Mouse (Mus musculus) heart, embryonic 12.5 days (tissue): ENCODE measurements at regions not wholly inside any gene's neighbourhood (a gene's known extent, or its start where the extent isn't known, plus 50 kb on each side); places are given as distances from the start of the nearest gene placed in this dataset.

Source experiments
- ATAC-seq: fragments of 200-750 bp; cut with Nextera tagmentation; 2 replicates; pipeline ENCODE4 v1.8.0; 2017; ENCODE audit warnings: moderate TSS enrichment, moderate library complexity; ENCODE audit not compliant: insufficient number of reproducible peaks, low FRiP score
- H3K27ac ChIP-seq: fragments of 300-500 bp; sonication (generic); 2 replicates; pipeline ENCODE4 v1.5.1; 2016; ENCODE audit warnings: mild to moderate bottlenecking, moderate library complexity; ENCODE audit not compliant: poor library complexity, severe bottlenecking
- H3K27me3 ChIP-seq: fragments of 300-500 bp; sonication (generic); replicated peaks from 2 replicates; pipeline ENCODE4 v1.6.1; 2016; ENCODE audit warnings: mild to moderate bottlenecking, moderate library complexity
- H3K36me3 ChIP-seq: fragments of 300-500 bp; sonication (generic); 2 replicates; pipeline ENCODE4 v1.6.1; 2016; ENCODE audit warnings: mild to moderate bottlenecking, moderate library complexity
- H3K4me1 ChIP-seq: fragments of 300-500 bp; sonication (generic); replicated peaks from 2 replicates; pipeline ENCODE4 v1.6.1; 2016; ENCODE audit warnings: mild to moderate bottlenecking
- H3K4me2 ChIP-seq: fragments of 300-500 bp; sonication (generic); 2 replicates; pipeline ENCODE4 v1.6.1; 2016; ENCODE audit warnings: mild to moderate bottlenecking, moderate library complexity
- H3K4me3 ChIP-seq: fragments of 300-500 bp; sonication (generic); 2 replicates; pipeline ENCODE4 v1.5.1; 2016; ENCODE audit warnings: mild to moderate bottlenecking
- H3K9ac ChIP-seq: fragments of 300-500 bp; sonication (generic); 2 replicates; pipeline ENCODE4 v1.6.1; 2016; ENCODE audit warnings: mild to moderate bottlenecking, moderate library complexity
- H3K9me3 ChIP-seq: fragments of 300-500 bp; sonication (generic); replicated peaks from 2 replicates; pipeline ENCODE4 v1.6.1; 2016; ENCODE audit warnings: mild to moderate bottlenecking, moderate library complexity
- WGBS: fragments of 180-500 bp; shearing (Covaris S2); methylation state at CpG from one replicate; pipeline ENCODE4 v1.1.7; 2016; 5-methylcytosine and 5-hydroxymethylcytosine counted together

DNA sequence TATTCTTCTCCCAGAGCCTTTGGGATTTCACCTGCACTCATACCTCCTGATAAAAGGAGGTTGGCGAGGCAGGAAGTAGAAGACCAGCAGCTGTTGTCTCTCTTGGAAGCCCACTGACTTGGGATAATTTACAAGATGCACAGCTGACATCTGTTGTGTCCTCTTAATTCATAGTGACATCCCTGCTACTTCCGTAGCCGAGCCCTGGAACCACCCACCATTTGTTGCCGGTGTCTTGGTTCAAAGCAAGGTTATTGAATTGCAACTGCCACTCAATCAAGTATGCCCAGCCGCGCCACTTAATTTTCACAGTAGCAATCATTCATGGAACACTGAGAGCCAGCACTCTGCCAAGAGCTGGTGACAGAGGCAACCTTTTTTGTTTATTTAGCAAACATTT is 151.8 kb upstream of the Masp1 start:
- Histone ChIP-seq H3K4me3 (no peak overlapping the region), H3K36me3 (no peaks in the 10 kb centered on the region), H3K9me3 (no peaks in the 10 kb centered on the region), H3K4me1 (no peaks in the 10 kb centered on the region), H3K9ac (no peak overlapping the region), H3K27me3 (no peaks in the 10 kb centered on the region), H3K4me2 (no peak overlapping the region), H3K27ac (no peak overlapping the region)
- ATAC-seq = no peak
- WGBS = 72% methylated on average over 6 of the region's 6 CpGs

DNA sequence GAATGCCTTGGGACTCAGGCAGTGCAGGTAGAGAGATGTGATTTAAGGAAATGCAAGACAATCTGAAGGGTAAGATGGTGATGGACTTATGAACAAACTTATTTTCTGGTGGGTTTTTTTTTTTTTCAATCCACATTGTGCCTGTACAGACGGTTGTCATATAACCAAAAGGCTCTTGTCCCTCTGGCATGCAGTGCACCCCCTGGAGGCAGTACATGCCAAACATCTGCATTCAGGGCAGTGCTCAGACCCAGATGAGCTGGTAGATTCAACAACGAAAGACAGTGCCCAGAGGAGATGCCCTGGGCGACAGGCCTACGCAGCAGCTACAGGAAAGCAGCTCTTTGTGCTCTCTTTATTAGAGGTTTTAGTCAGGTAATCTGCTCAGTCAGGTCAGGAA is 149.5 kb upstream of the Masp1 start:
- Histone ChIP-seq H3K27me3 (no peaks in the 10 kb centered on the region), H3K4me2 (no peak overlapping the region), H3K4me1 (no peaks in the 10 kb centered on the region), H3K9me3 (no peaks in the 10 kb centered on the region), H3K4me3 (no peak overlapping the region), H3K27ac (no peak overlapping the region), H3K36me3 (no peaks in the 10 kb centered on the region), H3K9ac (no peak overlapping the region)
- ATAC-seq = no peak
- WGBS = 67% methylated on average over 4 of the region's 4 CpGs

DNA sequence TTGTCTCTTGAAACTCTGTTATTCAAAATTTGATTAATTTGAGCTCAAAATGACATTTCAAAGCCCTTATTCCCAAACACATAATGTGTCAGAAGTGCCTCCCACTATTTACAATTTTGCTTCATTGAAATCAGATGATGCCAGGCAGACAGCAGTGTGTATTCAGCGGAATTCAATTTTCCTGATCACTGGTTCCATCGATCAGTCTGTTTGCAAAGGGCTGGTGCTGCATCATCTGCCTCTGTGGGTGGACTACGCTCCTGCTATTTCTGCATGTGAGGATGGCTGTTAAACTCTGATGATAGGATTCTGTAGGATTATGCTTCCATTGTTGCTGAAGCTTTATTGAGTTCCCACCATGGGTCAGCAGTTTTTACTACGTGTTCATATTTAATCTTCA is 149.0 kb upstream of the Masp1 start:
- no peak overlapping the region for H3K4me3 ChIP-seq
- no peaks in the 10 kb centered on the region for H3K9me3 ChIP-seq
- no peak for ATAC-seq
- no peaks in the 10 kb centered on the region for H3K27me3 ChIP-seq
- H3K36me3 ChIP-seq = no peaks in the 10 kb centered on the region
- H3K27ac ChIP-seq = no peak overlapping the region
- H3K9ac ChIP-seq = no peak overlapping the region
- no peak overlapping the region for H3K4me2 ChIP-seq
- no peaks in the 10 kb centered on the region for H3K4me1 ChIP-seq
- WGBS = 83% methylated on average over 4 of the region's 4 CpGs
